Mouse (Mus musculus) erythroblast, embryonic 14.5 days (primary cell): Measurements from ENCODE around the gene Limch1. TPM values are rescaled to one million over a fixed set of nuclear protein-coding genes. Genes with fewer than 3 reads are reported as not detected.

Experiments used
- H3K27me3 ChIP-seq: 2 replicates; pipeline ENCODE4 v1.6.1; 2012; ENCODE audit warnings: inconsistent platforms; ENCODE audit not compliant: control insufficient read depth
- H3K36me3 ChIP-seq: 2 replicates; pipeline ENCODE4 v1.6.1; 2012; ENCODE audit warnings: mild to moderate bottlenecking, inconsistent platforms; ENCODE audit not compliant: control insufficient read depth
- H3K4me1 ChIP-seq: 2 replicates; pipeline ENCODE4 v1.6.1; 2012; ENCODE audit warnings: inconsistent platforms; ENCODE audit not compliant: control insufficient read depth
- H3K4me3 ChIP-seq: replicated peaks from 2 replicates; pipeline ENCODE3; 2012; ENCODE audit warnings: moderate library complexity, mild to moderate bottlenecking, inconsistent platforms
- H3K9me3 ChIP-seq: 2 replicates; pipeline ENCODE4 v1.6.1; 2012; ENCODE audit warnings: low read length, inconsistent platforms, mixed read lengths; ENCODE audit not compliant: control insufficient read depth
- GATA1 ChIP-seq: IDR thresholded peaks from 2 replicates; pipeline ENCODE4 v1.6.1; 2012; ENCODE audit warnings: low read length, inconsistent platforms, mixed read lengths
- TAL1 ChIP-seq: IDR thresholded peaks from 3 replicates; pipeline ENCODE4 v1.6.1; 2012; ENCODE audit warnings: low read length, inconsistent platforms, mixed read lengths
- polyA plus RNA-seq: library from polyadenylated mRNA; stranded (reverse); fragments of >175 nt; gene quantifications from 2 replicates; pipeline ENCODE4 v1.2.3, GENCODE M21; 2012

Limch1 gene
- polyA plus RNA-seq, 1 experiment = not detected

DNA sequence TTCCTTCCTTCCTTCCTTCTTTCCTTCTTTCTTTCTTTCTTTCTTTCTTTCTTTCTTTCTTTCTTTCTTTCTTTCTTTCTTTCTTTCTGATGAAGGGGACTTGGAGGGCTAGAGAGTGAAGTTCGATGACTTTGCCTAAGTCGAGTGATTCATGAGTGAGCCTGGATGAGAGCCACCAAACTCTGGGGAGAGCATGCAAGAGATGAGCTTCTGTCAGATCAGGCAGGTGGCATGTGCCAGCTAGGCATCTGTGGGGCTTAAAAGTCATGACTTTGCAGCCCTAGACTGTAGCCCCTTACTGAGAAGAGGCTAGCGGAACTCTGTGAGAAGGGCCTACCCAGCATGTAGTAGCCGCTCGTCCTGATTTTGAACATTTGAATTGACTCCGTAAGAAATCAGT is 62.1 kb downstream of the Limch1 start:
- Histone ChIP-seq H3K4me3 (no peak overlapping the region), H3K27me3 (no peaks in the 10 kb centered on the region), H3K36me3 (no peaks in the 10 kb centered on the region), H3K9me3 (no peaks in the 10 kb centered on the region), H3K4me1 (no peaks in the 10 kb centered on the region)
- TF ChIP-seq TAL1 = no peak
- TF ChIP-seq GATA1 = no peak

DNA sequence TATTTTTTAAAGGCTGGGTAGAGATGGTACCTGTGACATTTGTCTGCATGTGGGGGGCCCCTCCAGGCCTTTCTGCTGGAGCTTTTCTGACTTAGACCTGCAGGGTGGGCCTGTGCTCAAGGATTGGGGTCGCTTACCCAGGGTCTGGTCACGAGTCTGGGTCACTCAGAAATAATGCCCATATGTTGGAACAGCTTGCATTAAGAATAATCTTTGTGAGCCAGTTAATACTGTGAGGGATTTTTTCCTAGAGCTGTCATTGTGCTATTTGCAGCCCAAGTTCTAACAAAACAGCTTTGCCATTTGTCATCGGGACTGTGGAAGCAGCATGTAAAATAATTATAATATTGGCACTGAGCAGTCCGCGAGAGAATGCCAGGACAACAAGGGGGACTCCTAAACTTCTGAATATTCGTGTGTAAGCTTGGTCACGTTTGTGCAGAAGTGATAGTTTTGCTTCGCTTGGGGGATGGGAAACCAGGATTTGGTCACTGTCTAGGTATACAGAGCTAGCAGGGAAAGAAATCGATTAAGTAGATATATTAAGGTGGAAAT is 63.5 kb downstream of the Limch1 start:
- Histone ChIP-seq H3K4me1 (no peaks in the 10 kb centered on the region), H3K4me3 (no peak overlapping the region), H3K27me3 (no peaks in the 10 kb centered on the region), H3K9me3 (no peaks in the 10 kb centered on the region), H3K36me3 (no peaks in the 10 kb centered on the region)
- TF ChIP-seq TAL1 = no peak
- TF ChIP-seq GATA1 = no peak

DNA sequence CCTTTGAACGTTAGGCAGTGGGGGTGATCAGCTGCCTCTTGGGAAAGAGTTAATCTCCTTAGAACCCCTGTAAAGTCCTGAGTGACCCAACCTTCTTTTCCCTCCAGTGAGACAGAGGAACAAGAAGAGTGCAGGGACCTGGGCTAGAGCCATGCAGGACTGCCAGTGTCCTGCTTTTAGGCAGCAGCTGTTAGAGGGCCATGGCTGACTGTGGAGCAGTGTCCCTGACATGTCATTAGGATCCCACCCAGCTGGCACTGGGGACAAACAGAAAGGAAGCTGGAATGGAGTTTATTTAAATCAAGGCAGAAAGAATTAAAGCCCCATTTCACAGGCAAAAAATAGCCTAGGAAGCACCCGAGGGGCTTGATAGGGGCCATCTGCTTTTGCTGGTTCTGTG is 64.8 kb downstream of the Limch1 start:
- Histone ChIP-seq H3K36me3 (no peaks in the 10 kb centered on the region), H3K4me3 (no peak overlapping the region), H3K9me3 (no peaks in the 10 kb centered on the region), H3K4me1 (no peaks in the 10 kb centered on the region), H3K27me3 (no peaks in the 10 kb centered on the region)
- TF ChIP-seq GATA1 (no peak), TAL1 (no peak)

DNA sequence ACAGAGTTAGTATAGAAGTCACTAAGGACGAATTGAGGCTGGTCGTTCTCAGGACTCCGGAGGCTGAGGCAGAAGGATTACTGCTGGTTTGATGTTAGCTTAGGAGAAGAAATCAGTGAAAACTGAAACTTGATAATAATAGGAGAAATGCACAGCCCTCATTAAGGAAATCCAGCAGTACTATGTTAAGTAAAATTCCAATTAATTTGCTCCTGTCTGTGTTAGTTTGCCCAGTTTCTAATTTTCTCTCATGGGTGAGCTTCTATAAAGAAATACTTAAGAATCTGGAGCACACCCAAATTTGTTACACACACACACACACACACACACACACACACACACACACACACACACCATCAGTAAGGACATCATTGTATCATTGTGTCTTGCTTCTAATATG is 69.0 kb downstream of the Limch1 start:
- Histone ChIP-seq H3K9me3 (no peaks in the 10 kb centered on the region), H3K4me1 (no peaks in the 10 kb centered on the region), H3K27me3 (no peaks in the 10 kb centered on the region), H3K36me3 (no peaks in the 10 kb centered on the region), H3K4me3 (no peak overlapping the region)
- TF ChIP-seq TAL1 = no peak
- TF ChIP-seq GATA1 = no peak

GRCm38 (mm10) chr5:66815877-66816276 is 70.2 kb downstream of the Limch1 start:
- no peaks in the 10 kb centered on the region for H3K36me3 ChIP-seq
- TF ChIP-seq TAL1 = no peak
- H3K9me3 ChIP-seq = no peaks in the 10 kb centered on the region
- H3K4me1 ChIP-seq = no peaks in the 10 kb centered on the region
- H3K4me3 ChIP-seq = no peak overlapping the region
- no peaks in the 10 kb centered on the region for H3K27me3 ChIP-seq

DNA sequence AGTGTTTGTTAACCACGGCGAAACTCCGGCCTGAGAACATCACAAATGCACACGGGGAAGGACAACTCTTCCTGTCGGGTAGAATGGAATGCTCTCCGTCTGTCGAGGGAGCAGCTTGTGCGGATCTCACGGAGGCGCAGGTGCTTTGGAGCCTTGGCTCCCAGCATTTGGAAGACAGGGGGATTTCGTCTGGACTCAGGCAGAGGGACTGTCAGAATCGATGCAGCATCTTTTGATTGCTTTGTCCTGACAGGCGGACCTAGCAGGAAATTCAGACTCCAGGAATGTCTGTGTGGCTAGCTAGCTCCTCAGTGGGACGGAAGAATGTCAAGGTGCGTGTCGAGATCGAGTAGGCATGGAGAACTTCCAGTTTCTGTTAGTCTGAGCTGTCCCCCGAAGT is 71.1 kb downstream of the Limch1 start:
- Histone ChIP-seq H3K36me3 (no peaks in the 10 kb centered on the region), H3K27me3 (no peaks in the 10 kb centered on the region), H3K9me3 (no peaks in the 10 kb centered on the region), H3K4me3 (no peak overlapping the region), H3K4me1 (no peaks in the 10 kb centered on the region)
- TF ChIP-seq GATA1 (no peak), TAL1 (no peak)

- H3K4me3 ChIP-seq = no peak overlapping the region
- no peaks in the 10 kb centered on the region for H3K4me1 ChIP-seq
- H3K36me3 ChIP-seq = no peaks in the 10 kb centered on the region
- TF ChIP-seq GATA1 (no peak), TAL1 (no peak)
- H3K27me3 ChIP-seq = no peaks in the 10 kb centered on the region
- H3K9me3 ChIP-seq = no peaks in the 10 kb centered on the region
Observed at GRCm38 (mm10) chr5:66817184-66817956, 71.7 kb downstream of the Limch1 start.

DNA sequence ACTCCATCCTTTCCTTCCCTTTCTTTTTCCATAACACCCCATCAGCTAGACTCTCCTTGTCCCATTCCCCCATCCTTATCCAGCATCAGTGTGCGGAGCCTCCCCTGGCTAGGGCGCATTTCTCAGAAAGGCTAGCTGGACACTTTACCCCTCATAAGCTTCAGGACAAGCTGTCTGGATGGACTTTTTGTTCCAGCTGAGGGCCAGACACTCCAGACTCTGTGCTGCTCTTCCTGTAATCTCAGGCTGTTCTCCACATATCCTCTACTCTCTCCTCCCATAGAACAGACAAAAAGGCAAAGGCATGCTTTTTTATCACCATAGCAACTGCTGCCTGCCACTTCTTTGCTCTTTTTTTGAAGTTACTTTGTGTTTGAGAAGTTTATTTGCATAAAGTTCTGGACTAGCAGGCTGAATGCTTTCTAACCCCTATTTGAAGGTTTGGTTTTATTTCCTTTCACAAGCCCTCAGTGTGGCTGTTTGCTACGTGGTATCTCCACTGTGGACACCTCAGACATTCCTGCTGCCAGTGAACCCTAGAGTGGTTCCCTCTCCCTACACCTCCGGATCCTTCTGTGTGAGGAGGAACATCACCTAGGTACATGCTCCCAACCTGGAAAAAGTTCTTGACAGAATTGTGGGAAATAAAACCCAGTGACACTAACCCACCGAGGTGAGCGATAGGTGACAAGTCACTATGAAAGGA is 77.0 kb downstream of the Limch1 start:
- TF ChIP-seq GATA1 (no peak), TAL1 (no peak)
- H3K4me1 ChIP-seq = no peaks in the 10 kb centered on the region
- no peak overlapping the region for H3K4me3 ChIP-seq
- no peaks in the 10 kb centered on the region for H3K27me3 ChIP-seq
- H3K9me3 ChIP-seq = peaks cover 4% of the 10 kb centered on the region; the same call in 1 of the 2 replicates
- no peaks in the 10 kb centered on the region for H3K36me3 ChIP-seq

- H3K9me3 ChIP-seq = peaks cover 4% of the 10 kb centered on the region; the same call in 1 of the 2 replicates
- H3K4me1 ChIP-seq = no peaks in the 10 kb centered on the region
- no peak overlapping the region for H3K4me3 ChIP-seq
- TF ChIP-seq GATA1 (no peak), TAL1 (no peak)
- H3K27me3 ChIP-seq = no peaks in the 10 kb centered on the region
- no peaks in the 10 kb centered on the region for H3K36me3 ChIP-seq
Observed at GRCm38 (mm10) chr5:66825586-66825985, 80.0 kb downstream of the Limch1 start.
